Mouse (Mus musculus): ENCODE data around the gene Mtmr12. TPM values are rescaled to one million over a fixed set of nuclear protein-coding genes. Genes with fewer than 3 reads are reported as not detected.
"Not testable (repeated sequence)": the region's sequence is repeated elsewhere in the genome, so short reads cannot be mapped to it uniquely, and the experiment has no call there.

Mtmr12 gene
- polyA plus RNA-seq, 1 experiment from 2014 or later, result 16.6 TPM

- no peak overlapping the region for H3K4me3 ChIP-seq
- H3K36me3 ChIP-seq, result no peaks in the 10 kb centered on the region
- no peak overlapping the region for H3K27ac ChIP-seq
- no peak for ATAC-seq (ENCODE audit: low FRiP score)
- H3K27me3 ChIP-seq, result no peaks in the 10 kb centered on the region
- H3K9ac ChIP-seq, result no peak overlapping the region
- 82% methylated on average over 3 of the region's 3 CpGs for WGBS
- H3K4me2 ChIP-seq (replicated peaks), result no peak overlapping the region
- peaks cover 28% of the 10 kb centered on the region for H3K4me1 ChIP-seq
- no peaks in the 10 kb centered on the region for H3K9me3 ChIP-seq (replicated peaks)
Observed at GRCm38 (mm10) chr15:12202456-12202855, 2.4 kb upstream of the Mtmr12 start.

GRCm38 (mm10) chr15:12203008-12203407 is 1.8 kb upstream of the Mtmr12 start:
- H3K4me2 ChIP-seq (replicated peaks); ATAC-seq (ENCODE audit: low FRiP score); H3K27me3 ChIP-seq; H3K27ac ChIP-seq; H3K9ac ChIP-seq; H3K9me3 ChIP-seq (replicated peaks); H3K36me3 ChIP-seq; H3K4me3 ChIP-seq: not testable (repeated sequence)
- peaks cover 31% of the 10 kb centered on the region for H3K4me1 ChIP-seq
- WGBS, result 94% methylated on average over 5 of the region's 5 CpGs

- 37% methylated on average over 10 of the region's 10 CpGs for WGBS
- no peaks in the 10 kb centered on the region for H3K36me3 ChIP-seq
- peaks cover 31% of the 10 kb centered on the region for H3K4me1 ChIP-seq
- H3K27me3 ChIP-seq, result no peaks in the 10 kb centered on the region
- no peaks in the 10 kb centered on the region for H3K9me3 ChIP-seq (replicated peaks)
- peak overlapping the region; percentile 91 for H3K27ac ChIP-seq
- peak overlapping the region; percentile 98 for H3K4me3 ChIP-seq
- ATAC-seq (ENCODE audit: low FRiP score), result no peak
- peak overlapping the region; percentile 70 for H3K4me2 ChIP-seq (replicated peaks)
- H3K9ac ChIP-seq, result 0 out of 2 replicates have a peak overlapping the region, but pooled peaks have one; percentile 35
Observed at GRCm38 (mm10) chr15:12203512-12204318, 1.1 kb upstream of the Mtmr12 start.

GRCm38 (mm10) chr15:12205160-12205901 is 503 bp downstream of the Mtmr12 start:
- peak; percentile 86 for ATAC-seq (ENCODE audit: low FRiP score)
- H3K9ac ChIP-seq, result peak overlapping the region; percentile 94
- H3K27ac ChIP-seq, result peak overlapping the region; percentile 91
- peak overlapping the region; percentile 98 for H3K4me3 ChIP-seq
- under 1% methylated on average over 61 of the region's 73 CpGs for WGBS
- H3K4me1 ChIP-seq, result peaks cover 31% of the 10 kb centered on the region
- H3K4me2 ChIP-seq (replicated peaks), result peak overlapping the region; percentile 70
- no peaks in the 10 kb centered on the region for H3K36me3 ChIP-seq
- no peaks in the 10 kb centered on the region for H3K9me3 ChIP-seq (replicated peaks)
- no peaks in the 10 kb centered on the region for H3K27me3 ChIP-seq

- WGBS, result 43% methylated on average over 14 of the region's 14 CpGs
- no peaks in the 10 kb centered on the region for H3K9me3 ChIP-seq (replicated peaks)
- H3K27ac ChIP-seq, result no peak overlapping the region
- H3K4me3 ChIP-seq, result peak overlapping the region; percentile 98
- no peaks in the 10 kb centered on the region for H3K27me3 ChIP-seq
- ATAC-seq (ENCODE audit: low FRiP score), result no peak
- peak overlapping the region; percentile 94 for H3K9ac ChIP-seq
- H3K36me3 ChIP-seq, result no peaks in the 10 kb centered on the region
- H3K4me2 ChIP-seq (replicated peaks), result peak overlapping the region; percentile 70
- peaks cover 31% of the 10 kb centered on the region for H3K4me1 ChIP-seq
Observed at GRCm38 (mm10) chr15:12205902-12206645, 1.2 kb downstream of the Mtmr12 start.

- Histone ChIP-seq H3K27ac (no peak overlapping the region), H3K4me1 (peaks cover 32% of the 10 kb centered on the region), H3K36me3 (no peaks in the 10 kb centered on the region), H3K9me3 (replicated peaks) (no peaks in the 10 kb centered on the region), H3K4me3 (no peak overlapping the region), H3K9ac (no peak overlapping the region), H3K27me3 (no peaks in the 10 kb centered on the region), H3K4me2 (replicated peaks) (peak overlapping the region; percentile 70)
- ATAC-seq (ENCODE audit: low FRiP score), result no peak
- WGBS, result 50% methylated on average over 7 of the region's 7 CpGs
Observed at GRCm38 (mm10) chr15:12206646-12207222, 1.9 kb downstream of the Mtmr12 start.

GRCm38 (mm10) chr15:12207556-12208090 is 2.8 kb downstream of the Mtmr12 start:
- peaks cover 33% of the 10 kb centered on the region for H3K4me1 ChIP-seq
- H3K27ac ChIP-seq, result no peak overlapping the region
- H3K4me3 ChIP-seq, result no peak overlapping the region
- H3K9me3 ChIP-seq (replicated peaks), result no peaks in the 10 kb centered on the region
- 86% methylated on average over 6 of the region's 6 CpGs for WGBS
- no peaks in the 10 kb centered on the region for H3K36me3 ChIP-seq
- H3K9ac ChIP-seq, result no peak overlapping the region
- H3K27me3 ChIP-seq, result no peaks in the 10 kb centered on the region
- ATAC-seq (ENCODE audit: low FRiP score), result no peak
- no peak overlapping the region for H3K4me2 ChIP-seq (replicated peaks)

- Histone ChIP-seq H3K4me2 (replicated peaks) (no peak overlapping the region), H3K9me3 (replicated peaks) (no peaks in the 10 kb centered on the region), H3K27me3 (no peaks in the 10 kb centered on the region), H3K9ac (no peak overlapping the region), H3K27ac (no peak overlapping the region), H3K36me3 (no peaks in the 10 kb centered on the region), H3K4me3 (no peak overlapping the region), H3K4me1 (peaks cover 29% of the 10 kb centered on the region)
- 77% methylated on average over 8 of the region's 8 CpGs for WGBS
- ATAC-seq (ENCODE audit: low FRiP score), result no peak
Observed at GRCm38 (mm10) chr15:12211577-12211976, 6.7 kb downstream of the Mtmr12 start.

- no peak overlapping the region for H3K9ac ChIP-seq
- H3K27ac ChIP-seq, result no peak overlapping the region
- H3K9me3 ChIP-seq (replicated peaks), result no peaks in the 10 kb centered on the region
- H3K27me3 ChIP-seq, result no peaks in the 10 kb centered on the region
- no peak for ATAC-seq (ENCODE audit: low FRiP score)
- 88% methylated on average over 1 of the region's 1 CpGs for WGBS
- H3K4me3 ChIP-seq, result no peak overlapping the region
- H3K4me2 ChIP-seq (replicated peaks), result no peak overlapping the region
- H3K4me1 ChIP-seq, result peaks cover 23% of the 10 kb centered on the region
- no peaks in the 10 kb centered on the region for H3K36me3 ChIP-seq
Observed at GRCm38 (mm10) chr15:12212266-12212665, 7.4 kb downstream of the Mtmr12 start.

GRCm38 (mm10) chr15:12214531-12215414 is 9.9 kb downstream of the Mtmr12 start:
- Histone ChIP-seq H3K27me3 (no peaks in the 10 kb centered on the region), H3K4me2 (replicated peaks) (no peak overlapping the region), H3K9ac (no peak overlapping the region), H3K4me1 (peaks cover 24% of the 10 kb centered on the region), H3K27ac (no peak overlapping the region), H3K4me3 (no peak overlapping the region), H3K36me3 (no peaks in the 10 kb centered on the region), H3K9me3 (replicated peaks) (no peaks in the 10 kb centered on the region)
- WGBS, result 79% methylated on average over 14 of the region's 14 CpGs
- no peak for ATAC-seq (ENCODE audit: low FRiP score)

- Histone ChIP-seq H3K27ac (no peak overlapping the region), H3K9me3 (replicated peaks) (no peaks in the 10 kb centered on the region), H3K9ac (no peak overlapping the region), H3K27me3 (no peaks in the 10 kb centered on the region), H3K4me3 (no peak overlapping the region), H3K4me1 (peaks cover 25% of the 10 kb centered on the region), H3K4me2 (replicated peaks) (no peak overlapping the region), H3K36me3 (no peaks in the 10 kb centered on the region)
- WGBS, result 95% methylated on average over 5 of the region's 5 CpGs
- ATAC-seq (ENCODE audit: low FRiP score), result no peak
Observed at GRCm38 (mm10) chr15:12215415-12215718, 10.5 kb downstream of the Mtmr12 start.
